Mouse (Mus musculus): ENCODE results near the gene Arhgap44. TPM values are rescaled to one million over a fixed set of nuclear protein-coding genes. Genes with fewer than 3 reads are reported as not detected.

Arhgap44 gene
- polyA plus RNA-seq, 1 experiment from 2014 or later, result 20.8 TPM

DNA sequence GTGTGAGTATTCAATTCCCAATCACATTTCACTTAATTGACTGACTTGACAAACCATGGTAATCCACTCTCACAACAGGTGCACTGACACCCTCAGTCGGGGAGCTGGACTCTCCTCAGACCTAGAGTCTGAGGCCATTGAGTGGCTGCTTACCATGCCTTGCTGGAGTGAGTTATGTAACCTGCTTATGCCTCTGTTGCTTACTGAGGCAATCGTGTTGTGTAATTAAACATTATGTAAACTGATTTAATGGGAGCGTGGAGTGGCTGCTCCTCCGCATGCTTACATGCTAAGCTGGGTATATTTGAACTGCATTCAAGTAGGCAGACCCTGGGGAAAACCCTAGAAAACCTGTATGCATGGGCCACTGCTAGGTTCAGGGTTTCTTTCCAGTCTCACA, 142.0 kb downstream of the Arhgap44 start:
- WGBS, result 86% methylated on average over 4 of the region's 4 CpGs
- Histone ChIP-seq H3K4me3 (ENCODE audit: low read depth, low read length) (no peak overlapping the region), H3K9me3 (ENCODE audit: control insufficient read depth, low read length) (no peaks in the 10 kb centered on the region), H3K27ac (ENCODE audit: low read depth, low read length) (no peak overlapping the region), H3K27me3 (ENCODE audit: control insufficient read depth, insufficient read depth, low read length) (no peaks in the 10 kb centered on the region), H3K4me2 (ENCODE audit: low read depth, low read length) (no peak overlapping the region), H3K9ac (replicated peaks; ENCODE audit: low read depth, low read length) (no peak overlapping the region), H3K4me1 (ENCODE audit: control insufficient read depth, insufficient read depth, low read length) (no peaks in the 10 kb centered on the region), H3K36me3 (ENCODE audit: control insufficient read depth, insufficient read depth, low read length) (no peaks in the 10 kb centered on the region)
- ATAC-seq (ENCODE audit: low read depth), result no peak

GRCm38 (mm10) chr11:65016754-65017153, 146.0 kb downstream of the Arhgap44 start:
- Histone ChIP-seq H3K4me2 (ENCODE audit: low read depth, low read length) (no peak overlapping the region), H3K9me3 (ENCODE audit: control insufficient read depth, low read length) (no peaks in the 10 kb centered on the region), H3K4me1 (ENCODE audit: control insufficient read depth, insufficient read depth, low read length) (no peaks in the 10 kb centered on the region), H3K4me3 (ENCODE audit: low read depth, low read length) (no peak overlapping the region), H3K27me3 (ENCODE audit: control insufficient read depth, insufficient read depth, low read length) (no peaks in the 10 kb centered on the region), H3K9ac (replicated peaks; ENCODE audit: low read depth, low read length) (no peak overlapping the region), H3K36me3 (ENCODE audit: control insufficient read depth, insufficient read depth, low read length) (no peaks in the 10 kb centered on the region), H3K27ac (ENCODE audit: low read depth, low read length) (no peak overlapping the region)
- no peak for ATAC-seq (ENCODE audit: low read depth)
- 94% methylated on average over 1 of the region's 1 CpGs for WGBS

- Histone ChIP-seq H3K36me3 (ENCODE audit: control insufficient read depth, insufficient read depth, low read length) (no peaks in the 10 kb centered on the region), H3K27me3 (ENCODE audit: control insufficient read depth, insufficient read depth, low read length) (no peaks in the 10 kb centered on the region), H3K9me3 (ENCODE audit: control insufficient read depth, low read length) (no peaks in the 10 kb centered on the region), H3K4me1 (ENCODE audit: control insufficient read depth, insufficient read depth, low read length) (no peaks in the 10 kb centered on the region), H3K27ac (ENCODE audit: low read depth, low read length) (no peak overlapping the region), H3K4me3 (ENCODE audit: low read depth, low read length) (no peak overlapping the region), H3K9ac (replicated peaks; ENCODE audit: low read depth, low read length) (no peak overlapping the region), H3K4me2 (ENCODE audit: low read depth, low read length) (no peak overlapping the region)
- no peak for ATAC-seq (ENCODE audit: low read depth)
- 83% methylated on average over 6 of the region's 6 CpGs for WGBS
These were observed 148.9 kb downstream of the Arhgap44 start for GRCm38 (mm10) chr11:65013906-65014305.

DNA sequence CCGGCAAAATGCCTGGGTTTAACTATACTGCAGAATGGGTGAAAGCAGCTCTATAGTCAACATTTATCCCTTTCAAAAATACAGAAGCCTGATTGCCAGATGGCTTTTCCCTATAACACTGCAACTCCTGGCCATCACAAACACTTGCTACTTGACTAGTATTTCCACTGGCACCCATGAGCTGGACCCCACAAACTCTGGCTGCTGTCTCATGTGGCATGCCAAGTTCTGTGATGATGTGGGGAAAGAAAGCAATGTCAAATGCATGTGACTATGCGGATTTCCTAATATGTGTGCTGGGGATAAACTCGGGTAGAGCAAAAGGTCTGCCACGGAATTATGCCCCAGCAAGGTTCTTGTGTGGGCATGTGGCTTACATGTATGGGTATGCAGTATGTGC, 156.7 kb downstream of the Arhgap44 start:
- ATAC-seq (ENCODE audit: low read depth), result no peak
- H3K4me2 ChIP-seq (ENCODE audit: low read depth, low read length), result no peak overlapping the region
- H3K27ac ChIP-seq (ENCODE audit: low read depth, low read length), result no peak overlapping the region
- no peak overlapping the region for H3K9ac ChIP-seq (replicated peaks; ENCODE audit: low read depth, low read length)
- no peaks in the 10 kb centered on the region for H3K9me3 ChIP-seq (ENCODE audit: control insufficient read depth, low read length)
- peaks cover 10% of the 10 kb centered on the region; the same call in 1 of the 2 replicates for H3K36me3 ChIP-seq (ENCODE audit: control insufficient read depth, insufficient read depth, low read length)
- no peaks in the 10 kb centered on the region for H3K4me1 ChIP-seq (ENCODE audit: control insufficient read depth, insufficient read depth, low read length)
- 93% methylated on average over 4 of the region's 4 CpGs for WGBS
- no peaks in the 10 kb centered on the region for H3K27me3 ChIP-seq (ENCODE audit: control insufficient read depth, insufficient read depth, low read length)
- no peak overlapping the region for H3K4me3 ChIP-seq (ENCODE audit: low read depth, low read length)

DNA sequence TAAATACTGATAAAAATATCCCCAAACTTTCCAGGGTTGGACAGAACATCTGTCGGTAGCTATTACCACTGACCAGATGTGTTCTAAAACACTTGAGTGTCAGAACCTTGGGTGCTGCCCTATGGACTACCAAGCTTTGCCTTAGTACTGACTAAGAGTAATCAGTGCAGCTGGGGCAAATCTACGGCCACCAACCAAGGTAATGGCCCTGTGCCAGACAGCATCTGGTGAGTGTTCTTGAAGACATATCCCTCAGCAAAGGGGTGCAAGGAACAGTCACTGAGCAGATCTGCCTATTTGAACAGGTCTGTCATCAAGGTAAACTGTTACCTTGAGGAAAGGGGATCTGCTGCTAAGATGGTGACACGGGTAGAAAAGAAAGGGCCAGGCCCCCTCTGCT, 157.9 kb downstream of the Arhgap44 start:
- Histone ChIP-seq H3K27me3 (ENCODE audit: control insufficient read depth, insufficient read depth, low read length) (no peaks in the 10 kb centered on the region), H3K4me2 (ENCODE audit: low read depth, low read length) (no peak overlapping the region), H3K36me3 (ENCODE audit: control insufficient read depth, insufficient read depth, low read length) (peaks cover 17% of the 10 kb centered on the region), H3K9ac (replicated peaks; ENCODE audit: low read depth, low read length) (no peak overlapping the region), H3K9me3 (ENCODE audit: control insufficient read depth, low read length) (no peaks in the 10 kb centered on the region), H3K4me1 (ENCODE audit: control insufficient read depth, insufficient read depth, low read length) (no peaks in the 10 kb centered on the region), H3K27ac (ENCODE audit: low read depth, low read length) (no peak overlapping the region), H3K4me3 (ENCODE audit: low read depth, low read length) (no peak overlapping the region)
- 77% methylated on average over 3 of the region's 3 CpGs for WGBS
- no peak for ATAC-seq (ENCODE audit: low read depth)

DNA sequence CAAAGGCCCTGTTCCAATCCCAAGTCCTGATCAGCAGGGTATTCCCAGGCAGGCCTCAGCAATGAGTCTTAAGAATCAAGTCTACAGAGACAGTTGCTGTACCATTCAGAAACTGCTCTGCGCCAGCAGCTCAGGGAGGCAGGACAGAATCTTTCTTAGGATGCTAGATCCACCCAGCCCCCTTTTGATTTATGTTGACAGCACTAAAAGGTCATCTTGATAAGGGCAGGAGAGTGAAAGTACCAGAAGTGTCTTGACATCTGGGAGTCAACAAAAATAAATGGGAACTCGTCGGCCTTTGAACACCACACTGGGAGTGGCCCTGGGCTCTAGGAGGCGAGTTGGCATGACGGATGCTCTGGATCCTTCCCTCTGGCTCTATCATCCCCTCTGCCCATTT, 159.2 kb downstream of the Arhgap44 start:
- 82% methylated on average over 5 of the region's 5 CpGs for WGBS
- H3K9me3 ChIP-seq (ENCODE audit: control insufficient read depth, low read length), result no peaks in the 10 kb centered on the region
- H3K27me3 ChIP-seq (ENCODE audit: control insufficient read depth, insufficient read depth, low read length), result no peaks in the 10 kb centered on the region
- no peaks in the 10 kb centered on the region for H3K4me1 ChIP-seq (ENCODE audit: control insufficient read depth, insufficient read depth, low read length)
- peaks cover 29% of the 10 kb centered on the region for H3K36me3 ChIP-seq (ENCODE audit: control insufficient read depth, insufficient read depth, low read length)
- H3K9ac ChIP-seq (replicated peaks; ENCODE audit: low read depth, low read length), result no peak overlapping the region
- H3K27ac ChIP-seq (ENCODE audit: low read depth, low read length), result no peak overlapping the region
- no peak for ATAC-seq (ENCODE audit: low read depth)
- H3K4me3 ChIP-seq (ENCODE audit: low read depth, low read length), result no peak overlapping the region
- no peak overlapping the region for H3K4me2 ChIP-seq (ENCODE audit: low read depth, low read length)

- ATAC-seq (ENCODE audit: low read depth), result no peak
- peaks cover 34% of the 10 kb centered on the region for H3K36me3 ChIP-seq (ENCODE audit: control insufficient read depth, insufficient read depth, low read length)
- no peak overlapping the region for H3K27ac ChIP-seq (ENCODE audit: low read depth, low read length)
- no peak overlapping the region for H3K9ac ChIP-seq (replicated peaks; ENCODE audit: low read depth, low read length)
- no peak overlapping the region for H3K4me3 ChIP-seq (ENCODE audit: low read depth, low read length)
- no peaks in the 10 kb centered on the region for H3K4me1 ChIP-seq (ENCODE audit: control insufficient read depth, insufficient read depth, low read length)
- no peaks in the 10 kb centered on the region for H3K27me3 ChIP-seq (ENCODE audit: control insufficient read depth, insufficient read depth, low read length)
- no peaks in the 10 kb centered on the region for H3K9me3 ChIP-seq (ENCODE audit: control insufficient read depth, low read length)
- 92% methylated on average over 14 of the region's 14 CpGs for WGBS
- no peak overlapping the region for H3K4me2 ChIP-seq (ENCODE audit: low read depth, low read length)
These were observed 161.0 kb downstream of the Arhgap44 start for GRCm38 (mm10) chr11:65001729-65002128.

GRCm38 (mm10) chr11:64999685-65000084, 163.1 kb downstream of the Arhgap44 start:
- H3K27me3 ChIP-seq (ENCODE audit: control insufficient read depth, insufficient read depth, low read length), result no peaks in the 10 kb centered on the region
- peaks cover 41% of the 10 kb centered on the region for H3K36me3 ChIP-seq (ENCODE audit: control insufficient read depth, insufficient read depth, low read length)
- no peaks in the 10 kb centered on the region for H3K4me1 ChIP-seq (ENCODE audit: control insufficient read depth, insufficient read depth, low read length)
- no peak overlapping the region for H3K27ac ChIP-seq (ENCODE audit: low read depth, low read length)
- H3K9me3 ChIP-seq (ENCODE audit: control insufficient read depth, low read length), result no peaks in the 10 kb centered on the region
- 82% methylated on average over 5 of the region's 5 CpGs for WGBS
- no peak for ATAC-seq (ENCODE audit: low read depth)
- H3K9ac ChIP-seq (replicated peaks; ENCODE audit: low read depth, low read length), result no peak overlapping the region
- H3K4me2 ChIP-seq (ENCODE audit: low read depth, low read length), result no peak overlapping the region
- no peak overlapping the region for H3K4me3 ChIP-seq (ENCODE audit: low read depth, low read length)

GRCm38 (mm10) chr11:64998439-64998838, 164.3 kb downstream of the Arhgap44 start:
- no peak overlapping the region for H3K4me2 ChIP-seq (ENCODE audit: low read depth, low read length)
- 99% methylated on average over 3 of the region's 3 CpGs for WGBS
- no peak overlapping the region for H3K4me3 ChIP-seq (ENCODE audit: low read depth, low read length)
- no peak for ATAC-seq (ENCODE audit: low read depth)
- peaks cover 41% of the 10 kb centered on the region for H3K36me3 ChIP-seq (ENCODE audit: control insufficient read depth, insufficient read depth, low read length)
- H3K27ac ChIP-seq (ENCODE audit: low read depth, low read length), result no peak overlapping the region
- no peaks in the 10 kb centered on the region for H3K27me3 ChIP-seq (ENCODE audit: control insufficient read depth, insufficient read depth, low read length)
- no peaks in the 10 kb centered on the region for H3K4me1 ChIP-seq (ENCODE audit: control insufficient read depth, insufficient read depth, low read length)
- H3K9ac ChIP-seq (replicated peaks; ENCODE audit: low read depth, low read length), result no peak overlapping the region
- no peaks in the 10 kb centered on the region for H3K9me3 ChIP-seq (ENCODE audit: control insufficient read depth, low read length)

DNA sequence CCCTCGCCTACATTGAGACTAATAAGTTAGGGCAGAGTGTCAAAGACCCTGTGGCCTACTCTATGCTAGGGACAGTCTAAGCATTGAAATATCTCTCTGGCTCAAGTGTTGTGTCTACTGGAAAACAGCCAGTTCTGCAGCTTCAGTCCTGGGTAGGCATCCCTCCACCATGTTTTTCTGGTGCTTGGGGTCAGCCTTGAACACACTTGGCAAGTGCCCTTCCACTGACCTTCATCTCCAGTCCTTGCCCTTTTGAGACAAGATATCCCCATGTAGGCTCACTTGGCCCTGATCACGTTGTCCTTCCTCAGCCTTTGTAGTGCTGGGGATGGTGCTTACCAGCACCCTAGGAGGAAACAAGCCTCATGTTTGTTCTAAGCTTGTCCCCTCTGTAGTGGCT, 174.2 kb downstream of the Arhgap44 start:
- Histone ChIP-seq H3K9ac (replicated peaks; ENCODE audit: low read depth, low read length) (no peak overlapping the region), H3K36me3 (ENCODE audit: control insufficient read depth, insufficient read depth, low read length) (peaks cover 67% of the 10 kb centered on the region), H3K4me2 (ENCODE audit: low read depth, low read length) (no peak overlapping the region), H3K4me1 (ENCODE audit: control insufficient read depth, insufficient read depth, low read length) (no peaks in the 10 kb centered on the region), H3K9me3 (ENCODE audit: control insufficient read depth, low read length) (no peaks in the 10 kb centered on the region), H3K4me3 (ENCODE audit: low read depth, low read length) (no peak overlapping the region), H3K27me3 (ENCODE audit: control insufficient read depth, insufficient read depth, low read length) (no peaks in the 10 kb centered on the region), H3K27ac (ENCODE audit: low read depth, low read length) (no peak overlapping the region)
- no peak for ATAC-seq (ENCODE audit: low read depth)
- WGBS, result 100% methylated on average over 2 of the region's 2 CpGs
